Mouse (Mus musculus) G1E (cell line): ENCODE data around the gene Tln1.

Source experiments
- CTCF ChIP-seq: IDR thresholded peaks from 2 replicates; pipeline ENCODE4 v1.5.1; 2012; ENCODE audit warnings: low read depth, low read length, inconsistent platforms, mixed read lengths
- GATA1 ChIP-seq: IDR thresholded peaks from 2 replicates; pipeline ENCODE4 v1.6.1; 2012; ENCODE audit warnings: borderline replicate concordance, low read length, inconsistent platforms, mixed read lengths
- GATA2 ChIP-seq: IDR thresholded peaks from 2 replicates; pipeline ENCODE4 v1.6.1; 2012; ENCODE audit warnings: low read depth, low read length, inconsistent platforms, borderline replicate concordance
- POLR2AphosphoS5 ChIP-seq: IDR thresholded peaks from 2 replicates; pipeline ENCODE4 v1.6.1; 2012; ENCODE audit warnings: low read depth, low read length, inconsistent platforms; ENCODE audit not compliant: insufficient replicate concordance

- no peak for TF ChIP-seq POLR2AphosphoS5
- TF ChIP-seq CTCF, result no peak
- TF ChIP-seq GATA1, result no peak
- TF ChIP-seq GATA2, result no peak
Measured at GRCm38 (mm10) chr4:43584444-43585416, 22.2 kb upstream of the Tln1 start, which contains the start of gene Msmp.
